Mouse (Mus musculus) forebrain, embryonic 13.5 days (tissue): ENCODE results near the gene Omg. TPM values are rescaled to one million over a fixed set of nuclear protein-coding genes. Genes with fewer than 3 reads are reported as not detected.

Experiments used
- ATAC-seq: fragments of 200-750 bp; cut with Nextera tagmentation; 2 replicates; pipeline ENCODE4 v1.8.0; 2017
- H3K27ac ChIP-seq: fragments of 300-500 bp; sonication (generic); 2 replicates; pipeline ENCODE4 v1.5.1; 2015; ENCODE audit warnings: inconsistent platforms, mild to moderate bottlenecking, moderate library complexity
- H3K27me3 ChIP-seq: fragments of 300-500 bp; sonication (generic); 2 replicates; pipeline ENCODE4 v1.6.1; 2015; ENCODE audit warnings: mild to moderate bottlenecking, inconsistent platforms
- H3K36me3 ChIP-seq: fragments of 300-500 bp; sonication (generic); 2 replicates; pipeline ENCODE4 v1.6.1; 2015; ENCODE audit warnings: mild to moderate bottlenecking, inconsistent platforms; ENCODE audit not compliant: poor library complexity, severe bottlenecking
- H3K4me1 ChIP-seq: fragments of 300-500 bp; sonication (generic); 2 replicates; pipeline ENCODE4 v1.6.1; 2015; ENCODE audit warnings: inconsistent platforms
- H3K4me2 ChIP-seq: fragments of 300-500 bp; sonication (generic); 2 replicates; pipeline ENCODE4 v1.6.1; 2015; ENCODE audit warnings: inconsistent platforms, mild to moderate bottlenecking, moderate library complexity
- H3K4me3 ChIP-seq: fragments of 300-500 bp; sonication (generic); 2 replicates; pipeline ENCODE4 v1.5.1; 2015; ENCODE audit warnings: mild to moderate bottlenecking, inconsistent platforms
- H3K9ac ChIP-seq: fragments of 300-500 bp; sonication (generic); 2 replicates; pipeline ENCODE4 v1.6.1; 2015; ENCODE audit warnings: mild to moderate bottlenecking, inconsistent platforms
- H3K9me3 ChIP-seq: fragments of 300-500 bp; sonication (generic); replicated peaks from 2 replicates; pipeline ENCODE4 v1.6.1; 2016; ENCODE audit warnings: inconsistent platforms
- WGBS: fragments of 180-500 bp; shearing (Covaris S2); methylation state at CpG from one replicate; pipeline ENCODE4 v1.1.7; 2015; 5-methylcytosine and 5-hydroxymethylcytosine counted together
- polyA plus RNA-seq: library from polyadenylated mRNA; unstranded; fragments of >200 nt; fragmentation: Nextera tagmentation; extraction: Ambion mirVana; gene quantifications from 2 replicates; pipeline ENCODE4 v1.2.1, GENCODE M21; 2015

Gene Omg
- polyA plus RNA-seq, 1 experiment from 2014 or later, result 1.1 TPM

- Histone ChIP-seq H3K9me3 (no peaks in the 10 kb centered on the region), H3K27me3 (no peaks in the 10 kb centered on the region), H3K36me3 (0 out of 2 replicates have a peak, but pooled peaks cover 3% of the 10 kb centered on the region), H3K4me3 (no peak overlapping the region), H3K4me2 (no peak overlapping the region), H3K4me1 (no peaks in the 10 kb centered on the region), H3K9ac (no peak overlapping the region), H3K27ac (no peak overlapping the region)
- no peak for ATAC-seq
- 94% methylated on average over 3 of the region's 3 CpGs for WGBS
These were observed 8.1 kb upstream of the Omg start for GRCm38 (mm10) chr11:79511970-79512369.

GRCm38 (mm10) chr11:79504506-79504905 is 622 bp upstream of the Omg start:
- Histone ChIP-seq H3K9ac (no peak overlapping the region), H3K36me3 (no peaks in the 10 kb centered on the region), H3K27me3 (no peaks in the 10 kb centered on the region), H3K4me2 (no peak overlapping the region), H3K4me1 (peaks cover 29% of the 10 kb centered on the region), H3K4me3 (no peak overlapping the region), H3K9me3 (no peaks in the 10 kb centered on the region), H3K27ac (no peak overlapping the region)
- no peak for ATAC-seq
- 60% methylated on average over 7 of the region's 7 CpGs for WGBS

GRCm38 (mm10) chr11:79502917-79503316 is 967 bp downstream of the Omg start:
- H3K27me3 ChIP-seq, result no peaks in the 10 kb centered on the region
- 9% methylated on average over 2 of the region's 2 CpGs for WGBS
- H3K9me3 ChIP-seq, result no peaks in the 10 kb centered on the region
- no peak overlapping the region for H3K4me3 ChIP-seq
- H3K9ac ChIP-seq, result no peak overlapping the region
- no peaks in the 10 kb centered on the region for H3K36me3 ChIP-seq
- H3K4me2 ChIP-seq, result peak overlapping the region; percentile 19; the same call in 1 of the 2 replicates
- peaks cover 29% of the 10 kb centered on the region for H3K4me1 ChIP-seq
- no peak for ATAC-seq
- peak overlapping the region; percentile 57 for H3K27ac ChIP-seq

GRCm38 (mm10) chr11:79494976-79495800 is 8.7 kb downstream of the Omg start:
- Histone ChIP-seq H3K4me2 (no peak overlapping the region), H3K36me3 (peaks cover 8% of the 10 kb centered on the region), H3K27ac (no peak overlapping the region), H3K4me1 (peaks cover 15% of the 10 kb centered on the region), H3K9ac (no peak overlapping the region), H3K9me3 (no peaks in the 10 kb centered on the region), H3K4me3 (no peak overlapping the region), H3K27me3 (no peaks in the 10 kb centered on the region)
- no peak for ATAC-seq
- 50% methylated on average over 10 of the region's 10 CpGs for WGBS

GRCm38 (mm10) chr11:79484721-79485120 is 19.2 kb downstream of the Omg start:
- no peak overlapping the region for H3K9ac ChIP-seq
- H3K9me3 ChIP-seq, result no peaks in the 10 kb centered on the region
- no peaks in the 10 kb centered on the region for H3K27me3 ChIP-seq
- no peak overlapping the region for H3K4me2 ChIP-seq
- H3K36me3 ChIP-seq, result peaks cover 33% of the 10 kb centered on the region
- ATAC-seq, result no peak
- H3K4me1 ChIP-seq, result no peaks in the 10 kb centered on the region
- no peak overlapping the region for H3K27ac ChIP-seq
- H3K4me3 ChIP-seq, result no peak overlapping the region

- no peak for ATAC-seq
- no peaks in the 10 kb centered on the region for H3K4me1 ChIP-seq
- no peak overlapping the region for H3K9ac ChIP-seq
- peaks cover 36% of the 10 kb centered on the region for H3K36me3 ChIP-seq
- no peaks in the 10 kb centered on the region for H3K9me3 ChIP-seq
- no peak overlapping the region for H3K4me3 ChIP-seq
- 92% methylated on average over 7 of the region's 7 CpGs for WGBS
- H3K27me3 ChIP-seq, result no peaks in the 10 kb centered on the region
- H3K27ac ChIP-seq, result no peak overlapping the region
- no peak overlapping the region for H3K4me2 ChIP-seq
These were observed 19.9 kb downstream of the Omg start for GRCm38 (mm10) chr11:79483876-79484528.

- no peak for ATAC-seq
- no peak overlapping the region for H3K4me2 ChIP-seq
- H3K9ac ChIP-seq, result no peak overlapping the region
- no peak overlapping the region for H3K4me3 ChIP-seq
- H3K9me3 ChIP-seq, result no peaks in the 10 kb centered on the region
- H3K36me3 ChIP-seq, result peaks cover 37% of the 10 kb centered on the region
- H3K4me1 ChIP-seq, result no peaks in the 10 kb centered on the region
- 91% methylated on average over 6 of the region's 6 CpGs for WGBS
- H3K27me3 ChIP-seq, result no peaks in the 10 kb centered on the region
- no peak overlapping the region for H3K27ac ChIP-seq
These were observed 20.5 kb downstream of the Omg start for GRCm38 (mm10) chr11:79483392-79483791.

- Histone ChIP-seq H3K4me2 (no peak overlapping the region), H3K9ac (no peak overlapping the region), H3K4me3 (no peak overlapping the region), H3K27ac (no peak overlapping the region), H3K4me1 (no peaks in the 10 kb centered on the region), H3K9me3 (no peaks in the 10 kb centered on the region), H3K27me3 (no peaks in the 10 kb centered on the region), H3K36me3 (peaks cover 43% of the 10 kb centered on the region)
- no peak for ATAC-seq
- WGBS, result 85% methylated on average over 1 of the region's 1 CpGs
These were observed 35.8 kb downstream of the Omg start for GRCm38 (mm10) chr11:79468097-79468496.

GRCm38 (mm10) chr11:79460756-79461450 is 43.0 kb downstream of the Omg start:
- H3K36me3 ChIP-seq, result peaks cover 52% of the 10 kb centered on the region
- H3K27ac ChIP-seq, result no peak overlapping the region; the same call in 1 of the 2 replicates
- 89% methylated on average over 3 of the region's 3 CpGs for WGBS
- no peaks in the 10 kb centered on the region for H3K27me3 ChIP-seq
- no peak for ATAC-seq
- no peaks in the 10 kb centered on the region for H3K9me3 ChIP-seq
- no peak overlapping the region for H3K9ac ChIP-seq
- no peak overlapping the region for H3K4me2 ChIP-seq
- H3K4me3 ChIP-seq, result no peak overlapping the region
- H3K4me1 ChIP-seq, result no peaks in the 10 kb centered on the region

- Histone ChIP-seq H3K27ac (no peak overlapping the region), H3K9me3 (no peaks in the 10 kb centered on the region), H3K36me3 (peaks cover 62% of the 10 kb centered on the region), H3K9ac (no peak overlapping the region), H3K27me3 (no peaks in the 10 kb centered on the region), H3K4me2 (no peak overlapping the region), H3K4me1 (no peaks in the 10 kb centered on the region), H3K4me3 (no peak overlapping the region)
- WGBS, result 90% methylated on average over 4 of the region's 4 CpGs
- no peak for ATAC-seq
These were observed 44.0 kb downstream of the Omg start for GRCm38 (mm10) chr11:79459846-79460245.

GRCm38 (mm10) chr11:79457928-79458327 is 46.0 kb downstream of the Omg start:
- Histone ChIP-seq H3K27ac (no peak overlapping the region), H3K9ac (no peak overlapping the region), H3K9me3 (no peaks in the 10 kb centered on the region), H3K4me3 (no peak overlapping the region), H3K27me3 (no peaks in the 10 kb centered on the region), H3K4me2 (no peak overlapping the region), H3K4me1 (no peaks in the 10 kb centered on the region), H3K36me3 (peaks cover 65% of the 10 kb centered on the region)
- ATAC-seq, result no peak
- WGBS, result 93% methylated on average over 3 of the region's 3 CpGs

GRCm38 (mm10) chr11:79452966-79453365 is 50.9 kb downstream of the Omg start:
- no peaks in the 10 kb centered on the region for H3K4me1 ChIP-seq

More at GRCm38 (mm10) chr11:79452966-79453365, 50.9 kb downstream of the Omg start:
- Histone ChIP-seq H3K9me3 (no peaks in the 10 kb centered on the region), H3K27ac (no peak overlapping the region), H3K4me3 (no peak overlapping the region), H3K27me3 (no peaks in the 10 kb centered on the region), H3K36me3 (peaks cover 71% of the 10 kb centered on the region), H3K4me2 (no peak overlapping the region), H3K9ac (no peak overlapping the region)
- ATAC-seq, result no peak
